Mouse (Mus musculus) neural tube, embryonic 10.5 days (tissue): Measurements from ENCODE around the gene Ndufa4.
"Not testable (repeated sequence)": the region's sequence is repeated elsewhere in the genome, so short reads cannot be mapped to it uniquely, and the experiment has no call there.

Experiments
- DNase-seq: peaks from one replicate; pipeline ENCODE4 v3.0.0-alpha.2; 2017; ENCODE audit warnings: low spot score; ENCODE audit errors: extremely low spot score

Gene Ndufa4

GRCm38 (mm10) chr6:11907269-11908032 is at the start of gene Ndufa4, which contains the start of gene Phf14:
Gene Ndufa4, minus strand, starts transcription at chr6:11907497.
Gene Phf14, plus strand, starts transcription at chr6:11907809.
- DNase-seq, result peak; percentile 91

GRCm38 (mm10) chr6:11948100-11948499 is 40.8 kb upstream of the Ndufa4 start:
- DNase-seq, result no peak

- no peak for DNase-seq
Measured at GRCm38 (mm10) chr6:11942089-11942488, 34.8 kb upstream of the Ndufa4 start.

GRCm38 (mm10) chr6:11940895-11941294 is 33.6 kb upstream of the Ndufa4 start:
- DNase-seq, result no peak

DNA sequence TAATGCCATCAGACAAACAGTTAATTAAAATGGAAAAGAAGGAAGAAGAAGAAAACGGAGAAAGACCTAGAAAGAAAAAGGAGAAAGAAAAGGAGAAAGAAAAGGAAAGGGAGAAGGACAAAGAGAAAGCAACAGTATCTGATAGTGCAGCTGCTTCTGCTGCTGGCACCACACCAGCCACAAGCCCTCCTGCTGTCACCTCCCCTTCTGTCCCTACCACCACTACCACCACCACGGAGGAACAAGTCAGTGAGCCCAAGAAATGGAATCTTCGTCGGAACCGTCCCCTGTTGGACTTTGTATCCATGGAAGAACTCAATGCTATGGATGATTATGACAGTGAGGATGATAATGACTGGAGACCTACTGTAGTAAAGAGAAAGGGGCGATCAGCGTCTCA is 26.1 kb upstream of the Ndufa4 start:
- DNase-seq, result no peak

DNA sequence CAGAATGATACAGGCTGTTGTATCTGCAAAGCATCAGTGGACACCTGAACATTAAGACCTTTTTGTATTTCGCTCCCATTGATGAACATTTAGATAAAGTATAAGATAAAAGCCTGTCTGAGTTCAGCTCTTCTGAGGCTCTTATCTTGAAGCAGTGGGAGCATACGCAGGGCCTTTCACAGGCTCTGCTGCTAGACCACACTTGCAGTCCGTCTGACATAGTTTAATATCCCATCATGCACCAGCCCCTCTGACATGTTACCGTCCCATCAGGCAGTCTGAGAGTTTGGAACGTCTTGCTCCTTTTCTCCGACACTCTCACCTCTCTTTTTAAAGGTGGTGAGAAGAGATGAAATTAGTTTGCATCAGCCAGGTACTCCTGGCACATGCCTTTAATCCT is 20.2 kb upstream of the Ndufa4 start:
- no peak for DNase-seq

DNA sequence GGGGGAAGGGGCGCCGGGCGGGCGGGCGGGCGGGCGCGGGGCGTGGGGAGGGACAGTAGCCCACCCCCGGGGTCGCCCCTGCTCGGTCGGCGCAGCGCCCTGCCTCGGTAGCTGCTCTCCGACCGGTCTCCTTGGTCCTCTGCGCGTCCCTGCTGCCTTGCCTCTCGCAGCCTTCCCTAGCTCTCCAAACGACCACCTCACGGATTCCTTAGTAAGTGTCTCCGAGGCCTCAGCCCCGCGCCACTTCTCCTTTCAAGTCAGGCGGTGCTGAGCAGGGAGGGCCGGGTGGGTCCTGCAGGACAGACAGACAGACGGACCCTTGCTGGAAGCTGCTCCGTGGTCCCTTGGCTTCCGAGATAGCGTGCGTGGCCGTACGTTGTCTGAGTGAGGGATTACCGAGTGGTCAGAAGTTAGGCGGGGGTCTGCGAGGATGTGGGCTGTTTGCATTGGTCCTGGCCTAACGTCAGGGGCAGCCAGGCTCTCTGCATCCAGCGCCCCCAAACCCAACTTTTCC is 18.8 kb upstream of the Ndufa4 start:
- DNase-seq, result peak; percentile 86

DNA sequence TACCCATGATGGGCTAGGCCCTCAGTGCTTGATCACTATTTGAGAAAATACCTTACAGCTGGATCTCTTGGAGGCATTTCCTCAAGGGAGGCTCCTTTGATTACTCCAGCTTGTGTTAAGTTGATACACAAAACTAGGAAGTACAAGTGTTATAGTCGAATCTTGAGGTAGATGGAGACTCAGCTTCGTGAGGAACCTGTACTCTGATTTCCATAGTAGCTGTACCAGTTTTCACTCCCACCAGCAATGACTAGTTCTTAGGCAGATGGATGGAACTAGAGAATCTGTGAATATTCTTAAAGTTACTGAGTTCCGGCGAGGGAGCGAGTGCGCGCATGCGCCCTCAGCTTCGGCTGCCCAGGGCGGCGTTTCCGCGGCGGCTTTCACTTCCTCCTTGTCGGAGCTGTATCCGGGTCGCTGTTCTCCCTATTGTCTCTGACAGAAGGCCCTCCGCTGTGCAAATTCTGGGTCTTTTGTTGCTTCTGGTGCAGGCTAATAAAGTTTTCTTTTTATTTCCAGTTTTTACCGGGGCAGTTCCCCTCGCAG is 18.3 kb upstream of the Ndufa4 start:
- DNase-seq, result no peak

DNA sequence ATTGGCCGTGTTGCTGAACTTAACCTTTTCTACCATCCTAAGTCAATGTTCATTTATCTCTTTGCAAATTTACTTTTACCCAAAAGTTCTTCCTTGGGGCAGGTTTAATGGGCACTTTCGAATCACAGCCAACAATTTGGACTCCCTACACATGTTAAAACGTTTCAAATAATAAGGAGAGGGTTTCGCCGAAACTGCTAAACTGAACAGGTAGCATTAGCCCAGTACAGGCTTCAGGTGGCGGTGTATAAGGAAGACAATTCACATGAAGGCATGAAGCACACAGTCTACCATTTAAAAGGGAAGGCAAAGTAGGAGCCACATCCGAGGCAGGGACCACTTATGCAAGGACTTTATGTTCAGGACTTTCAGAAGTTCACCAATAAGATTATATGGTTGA is 873 bp upstream of the Ndufa4 start:
- DNase-seq, result peak; percentile 18

GRCm38 (mm10) chr6:11906890-11907268 is 418 bp downstream of the Ndufa4 start:
- DNase-seq, result no peak

GRCm38 (mm10) chr6:11900809-11901310 is 6.4 kb downstream of the Ndufa4 start:
- no peak for DNase-seq

- DNase-seq, result not testable (repeated sequence)
Measured at GRCm38 (mm10) chr6:11875364-11875763, 31.9 kb downstream of the Ndufa4 start.
